Mouse (Mus musculus): ENCODE results near the gene Hoxd12. TPM values are rescaled to one million over a fixed set of nuclear protein-coding genes. Genes with fewer than 3 reads are reported as not detected.

Hoxd12 gene
- polyA plus RNA-seq, 1 experiment: not detected

- Histone ChIP-seq H3K4me1 (ENCODE audit: control insufficient read depth, insufficient read depth, low read length) (no peaks in the 10 kb centered on the region), H3K4me3 (replicated peaks; ENCODE audit: extremely low read depth, low read depth, low read length) (no peak overlapping the region)
- DNase-seq: no peak
- TF ChIP-seq CTCF (IDR thresholded peaks at IDR 0.05; ENCODE audit: insufficient read depth, low read length): no peak
- TF ChIP-seq POLR2A (IDR thresholded peaks at IDR 0.05; ENCODE audit: borderline replicate concordance, extremely low read depth, low read depth, low read length): no peak
- WGBS: 4% methylated on average over 42 of the region's 43 CpGs
Observed at GRCm38 (mm10) chr2:74726973-74727639, 52.3 kb downstream of the Hoxd12 start.

Other genes with a start within 250 kb of the Hoxd12 start
- gene Lnpk, start 95.6 kb upstream of the Hoxd12 start, polyA plus RNA-seq (2012; rRNA removed): 5.5 and 6.2 TPM in 2 replicates
- gene Evx2, start 15.5 kb upstream of the Hoxd12 start, polyA plus RNA-seq (2012; rRNA removed): not detected in 2 replicates
- gene Hoxd13, start 6.7 kb upstream of the Hoxd12 start, polyA plus RNA-seq (2012; rRNA removed): 0.04 and 0.15 TPM in 2 replicates
- gene Hoxd11, start 4.5 kb downstream of the Hoxd12 start, polyA plus RNA-seq (2012; rRNA removed): 0.24 TPM in 1 of 2 replicates, not detected in the other
- not detected in 2 replicates for gene Hoxd10, start 16.9 kb downstream of the Hoxd12 start, polyA plus RNA-seq (2012; rRNA removed)
- gene Hoxd9, start 22.7 kb downstream of the Hoxd12 start, polyA plus RNA-seq (2012; rRNA removed): 0.43 and 0.75 TPM in 2 replicates
- 0.49 and 0.67 TPM in 2 replicates for gene Hoxd8, start 29.6 kb downstream of the Hoxd12 start, polyA plus RNA-seq (2012; rRNA removed)
- gene Hoxd3, start 36.9 kb downstream of the Hoxd12 start, polyA plus RNA-seq (2012; rRNA removed): 0.09 TPM in 2 replicates
- gene Hoxd4, start 36.9 kb downstream of the Hoxd12 start, polyA plus RNA-seq (2012; rRNA removed): 0.63 and 1.4 TPM in 2 replicates
- 0.14 and 0.18 TPM in 2 replicates for gene Gm28230, start 51.7 kb downstream of the Hoxd12 start, polyA plus RNA-seq (2012; rRNA removed)
- not detected in 2 replicates for gene Hoxd1, start 88.0 kb downstream of the Hoxd12 start, polyA plus RNA-seq (2012; rRNA removed)
- 31.3 and 37.6 TPM in 2 replicates for gene Mtx2, start 150.8 kb downstream of the Hoxd12 start, polyA plus RNA-seq (2012; rRNA removed)